Mouse (Mus musculus): ENCODE data around the gene Ccnjl. TPM values are rescaled to one million over a fixed set of nuclear protein-coding genes. Genes with fewer than 3 reads are reported as not detected.

Gene Ccnjl
- total RNA-seq, 1 experiment from 2014 or later = 2.5 TPM

- no peak for ATAC-seq (replicated peaks in 1 of 2; ENCODE audit: insufficient read depth in 1 of 2, low FRiP score in 2 of 2, low TSS enrichment in 1 of 2, low read depth in 1 of 2, poor library complexity in 2 of 2, severe bottlenecking in 2 of 2)
Measured at GRCm38 (mm10) chr11:43552675-43553074, 24.1 kb downstream of the Ccnjl start.

- no peak for ATAC-seq (replicated peaks in 1 of 2; ENCODE audit: insufficient read depth in 1 of 2, low FRiP score in 2 of 2, low TSS enrichment in 1 of 2, low read depth in 1 of 2, poor library complexity in 2 of 2, severe bottlenecking in 2 of 2)
Measured at GRCm38 (mm10) chr11:43556538-43556937, 28.0 kb downstream of the Ccnjl start.

- no peak for ATAC-seq (replicated peaks in 1 of 2; ENCODE audit: insufficient read depth in 1 of 2, low FRiP score in 2 of 2, low TSS enrichment in 1 of 2, low read depth in 1 of 2, poor library complexity in 2 of 2, severe bottlenecking in 2 of 2)
Measured at GRCm38 (mm10) chr11:43559515-43560292, 31.1 kb downstream of the Ccnjl start.

- ATAC-seq (replicated peaks in 1 of 2; ENCODE audit: insufficient read depth in 1 of 2, low FRiP score in 2 of 2, low TSS enrichment in 1 of 2, low read depth in 1 of 2, poor library complexity in 2 of 2, severe bottlenecking in 2 of 2) = no peak
Measured at GRCm38 (mm10) chr11:43563654-43564244, 35.2 kb downstream of the Ccnjl start.

GRCm38 (mm10) chr11:43565414-43565813 lies 36.8 kb downstream of the Ccnjl start:
- ATAC-seq (replicated peaks in 1 of 2; ENCODE audit: insufficient read depth in 1 of 2, low FRiP score in 2 of 2, low TSS enrichment in 1 of 2, low read depth in 1 of 2, poor library complexity in 2 of 2, severe bottlenecking in 2 of 2) = no peak

GRCm38 (mm10) chr11:43565852-43566251 lies 37.3 kb downstream of the Ccnjl start:
- no peak for ATAC-seq (replicated peaks in 1 of 2; ENCODE audit: insufficient read depth in 1 of 2, low FRiP score in 2 of 2, low TSS enrichment in 1 of 2, low read depth in 1 of 2, poor library complexity in 2 of 2, severe bottlenecking in 2 of 2)

- ATAC-seq (replicated peaks in 1 of 2; ENCODE audit: insufficient read depth in 1 of 2, low FRiP score in 2 of 2, low TSS enrichment in 1 of 2, low read depth in 1 of 2, poor library complexity in 2 of 2, severe bottlenecking in 2 of 2) = no peak
Measured at GRCm38 (mm10) chr11:43566696-43567095, 38.1 kb downstream of the Ccnjl start.

GRCm38 (mm10) chr11:43568263-43568662 lies 39.7 kb downstream of the Ccnjl start:
- peak; percentile 47 for ATAC-seq (replicated peaks in 1 of 2; ENCODE audit: insufficient read depth in 1 of 2, low FRiP score in 2 of 2, low TSS enrichment in 1 of 2, low read depth in 1 of 2, poor library complexity in 2 of 2, severe bottlenecking in 2 of 2)

- ATAC-seq (replicated peaks in 1 of 2; ENCODE audit: insufficient read depth in 1 of 2, low FRiP score in 2 of 2, low TSS enrichment in 1 of 2, low read depth in 1 of 2, poor library complexity in 2 of 2, severe bottlenecking in 2 of 2) = peak; percentile 8 to 31; a peak in 2 of 4 replicates
Measured at GRCm38 (mm10) chr11:43569188-43569587, 40.6 kb downstream of the Ccnjl start.

- ATAC-seq (replicated peaks in 1 of 2; ENCODE audit: insufficient read depth in 1 of 2, low FRiP score in 2 of 2, low TSS enrichment in 1 of 2, low read depth in 1 of 2, poor library complexity in 2 of 2, severe bottlenecking in 2 of 2) = peak; percentile 55 to 60
Measured at GRCm38 (mm10) chr11:43569595-43569994, 41.0 kb downstream of the Ccnjl start.

GRCm38 (mm10) chr11:43575061-43575375 lies 46.4 kb downstream of the Ccnjl start:
- ATAC-seq (replicated peaks in 1 of 2; ENCODE audit: insufficient read depth in 1 of 2, low FRiP score in 2 of 2, low TSS enrichment in 1 of 2, low read depth in 1 of 2, poor library complexity in 2 of 2, severe bottlenecking in 2 of 2) = peak in 1 of 2 experiments; percentile 91; a peak in 1 of 4 replicates

- ATAC-seq (replicated peaks in 1 of 2; ENCODE audit: insufficient read depth in 1 of 2, low FRiP score in 2 of 2, low TSS enrichment in 1 of 2, low read depth in 1 of 2, poor library complexity in 2 of 2, severe bottlenecking in 2 of 2) = peak; percentile 9 to 86; a peak in 3 of 4 replicates
Measured at GRCm38 (mm10) chr11:43575376-43576151, 47.0 kb downstream of the Ccnjl start.

GRCm38 (mm10) chr11:43577713-43578478 lies 49.3 kb downstream of the Ccnjl start:
- ATAC-seq (replicated peaks in 1 of 2; ENCODE audit: insufficient read depth in 1 of 2, low FRiP score in 2 of 2, low TSS enrichment in 1 of 2, low read depth in 1 of 2, poor library complexity in 2 of 2, severe bottlenecking in 2 of 2) = no peak

- no peak for ATAC-seq (replicated peaks in 1 of 2; ENCODE audit: insufficient read depth in 1 of 2, low FRiP score in 2 of 2, low TSS enrichment in 1 of 2, low read depth in 1 of 2, poor library complexity in 2 of 2, severe bottlenecking in 2 of 2)
Measured at GRCm38 (mm10) chr11:43585211-43586005, 56.8 kb downstream of the Ccnjl start.

GRCm38 (mm10) chr11:43586324-43587090 lies 57.9 kb downstream of the Ccnjl start, which contains the start of gene 4933415A04Rik:
4933415A04Rik (plus strand) TSS chr11:43587040.
- peak; percentile 75 to 85; a peak in 3 of 4 replicates for ATAC-seq (replicated peaks in 1 of 2; ENCODE audit: insufficient read depth in 1 of 2, low FRiP score in 2 of 2, low TSS enrichment in 1 of 2, low read depth in 1 of 2, poor library complexity in 2 of 2, severe bottlenecking in 2 of 2)

- ATAC-seq (replicated peaks in 1 of 2; ENCODE audit: insufficient read depth in 1 of 2, low FRiP score in 2 of 2, low TSS enrichment in 1 of 2, low read depth in 1 of 2, poor library complexity in 2 of 2, severe bottlenecking in 2 of 2) = no peak
Measured at GRCm38 (mm10) chr11:43589530-43590072, 61.0 kb downstream of the Ccnjl start.

All from hematopoietic stem cell, adult 5-6 weeks (primary cell).